Mouse (Mus musculus): Measurements from ENCODE around the gene Zfp362.

Gene Zfp362

GRCm38 (mm10) chr4:128806043-128806826 lies at the start of gene Zfp362:
Gene Zfp362 (minus strand): TSS chr4:128806045.
- no peak for DNase-seq (ENCODE audit: low spot score)

- no peak for DNase-seq (ENCODE audit: low spot score)
Measured at GRCm38 (mm10) chr4:128855613-128856040, 49.8 kb upstream of the Zfp362 start.

GRCm38 (mm10) chr4:128853117-128853516 lies 47.3 kb upstream of the Zfp362 start:
- DNase-seq (ENCODE audit: low spot score), result no peak

- no peak for DNase-seq (ENCODE audit: low spot score)
Measured at GRCm38 (mm10) chr4:128852266-128852887, 46.5 kb upstream of the Zfp362 start.

DNA sequence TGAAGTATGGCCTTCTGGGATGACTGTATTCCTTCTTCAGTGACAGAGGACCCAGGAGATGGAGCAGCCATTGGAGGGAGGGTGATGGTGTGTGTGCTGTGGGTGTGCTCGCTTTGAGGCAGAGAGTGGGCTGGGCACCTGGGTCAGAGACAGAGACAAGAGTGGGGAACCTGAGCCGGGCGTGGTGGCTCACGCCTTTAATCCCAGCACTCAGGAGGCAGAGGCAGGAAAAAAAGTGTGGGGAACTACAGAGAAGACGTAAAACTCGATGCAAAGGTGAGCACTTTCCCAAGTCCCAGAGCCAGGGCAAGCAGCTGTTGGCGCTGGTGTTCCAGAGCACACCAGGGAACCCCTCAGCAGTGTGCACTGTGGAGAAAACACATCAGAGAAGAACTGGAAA lies 43.8 kb upstream of the Zfp362 start:
- no peak for DNase-seq (ENCODE audit: low spot score)

DNA sequence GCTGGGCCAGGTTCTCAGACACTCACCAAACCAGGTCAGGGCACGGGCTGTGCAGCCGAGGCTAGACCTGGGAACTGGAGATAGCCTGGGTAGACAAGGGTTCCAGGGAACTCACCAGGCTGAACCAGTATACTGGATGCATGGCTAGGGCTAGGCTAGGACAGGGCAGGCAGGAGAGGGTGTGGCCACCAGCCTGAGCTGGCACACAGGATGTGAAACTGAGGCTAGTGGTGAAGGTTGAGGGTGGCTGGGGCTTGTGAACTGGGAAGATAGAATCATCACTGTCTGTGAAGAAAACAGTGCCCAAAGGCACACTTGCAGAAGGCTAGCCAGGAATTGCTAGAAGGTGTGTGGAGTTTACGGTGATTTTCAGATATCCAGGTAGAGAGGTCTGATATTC lies 43.1 kb upstream of the Zfp362 start:
- no peak for DNase-seq (ENCODE audit: low spot score)

- no peak for DNase-seq (ENCODE audit: low spot score)
Measured at GRCm38 (mm10) chr4:128845367-128845973, 39.6 kb upstream of the Zfp362 start.

DNA sequence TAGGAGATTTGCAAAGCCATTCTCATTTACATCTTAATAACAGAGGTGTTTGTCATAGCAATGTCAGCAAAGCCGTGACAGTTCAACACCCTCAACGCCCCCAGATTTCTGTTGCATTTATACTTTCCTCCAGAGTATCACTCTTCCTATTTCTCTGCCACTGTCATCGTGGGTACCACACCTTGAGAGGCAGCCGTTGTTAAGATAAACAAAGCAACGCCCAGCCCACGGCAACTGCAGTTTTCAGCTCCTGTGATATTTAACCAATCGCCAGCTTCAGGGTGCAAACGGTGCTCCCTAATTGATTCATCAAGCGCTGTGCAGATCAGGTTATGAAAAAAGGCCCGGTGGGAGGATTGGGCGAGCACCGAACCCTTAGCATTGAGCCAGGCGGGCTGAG lies 38.7 kb upstream of the Zfp362 start:
- DNase-seq (ENCODE audit: low spot score), result no peak

DNA sequence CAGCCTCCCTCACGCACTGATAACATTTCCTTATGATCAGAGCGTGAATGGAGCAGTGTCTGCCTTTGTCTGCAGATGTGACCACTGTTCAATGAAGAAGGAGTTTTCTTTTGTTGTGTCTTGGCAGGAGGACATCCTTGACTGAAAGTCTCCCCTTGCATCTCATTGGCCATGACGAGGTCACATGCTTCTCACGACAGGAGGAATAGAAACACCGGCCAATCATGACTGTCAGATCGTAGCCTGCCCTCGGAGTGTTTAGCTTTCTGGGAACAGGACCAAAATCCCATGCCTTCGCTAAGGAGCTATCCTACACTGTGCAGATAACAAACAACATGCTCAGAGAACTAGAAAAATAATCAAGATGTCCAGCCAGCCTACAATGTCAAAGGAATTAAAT lies 35.4 kb upstream of the Zfp362 start:
- DNase-seq (ENCODE audit: low spot score), result no peak

GRCm38 (mm10) chr4:128839811-128840738 lies 34.2 kb upstream of the Zfp362 start:
- DNase-seq (ENCODE audit: low spot score), result peak; percentile 11

DNA sequence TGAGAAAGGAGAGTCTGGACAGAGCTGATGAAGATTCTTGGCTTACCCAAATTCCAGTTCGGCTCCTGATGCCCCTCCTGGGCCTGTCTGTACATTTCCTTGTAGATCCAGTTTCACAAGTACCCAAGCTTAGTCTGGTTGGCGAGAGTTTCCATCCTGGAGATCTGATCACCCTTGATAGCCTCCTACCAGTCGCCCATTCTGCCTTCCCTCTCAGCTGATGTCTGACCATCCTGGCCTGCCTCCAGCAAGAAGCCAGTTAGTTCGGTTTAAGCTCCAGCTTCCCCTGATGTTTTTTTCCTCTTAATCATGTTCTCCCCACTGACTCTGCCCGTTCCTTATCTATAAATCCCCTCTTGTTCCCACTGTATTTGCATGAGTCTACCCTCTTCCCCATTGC lies 32.4 kb upstream of the Zfp362 start:
- DNase-seq (ENCODE audit: low spot score), result no peak

- no peak for DNase-seq (ENCODE audit: low spot score)
Measured at GRCm38 (mm10) chr4:128824131-128824530, 18.3 kb upstream of the Zfp362 start.

DNA sequence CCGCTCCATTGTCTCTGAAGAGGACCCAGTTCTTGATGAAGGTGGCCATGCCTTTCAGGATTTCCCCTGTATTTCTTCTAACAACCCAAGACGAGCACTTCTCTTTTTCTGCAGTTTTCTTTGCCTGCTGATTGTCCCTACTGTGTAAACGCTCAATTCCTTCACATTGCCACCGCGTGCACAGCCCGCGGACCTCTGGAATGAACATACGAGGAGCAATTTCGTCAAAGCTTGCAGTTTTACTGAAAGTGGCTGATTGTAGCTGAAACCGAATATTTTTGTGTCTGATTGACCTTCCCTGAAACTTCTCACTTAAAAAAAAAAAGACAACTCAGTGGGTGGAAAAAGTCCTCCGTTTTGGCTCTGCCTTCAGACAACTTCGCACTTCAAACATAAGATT lies 14.7 kb upstream of the Zfp362 start:
- DNase-seq (ENCODE audit: low spot score), result no peak

GRCm38 (mm10) chr4:128817011-128817410 lies 11.2 kb upstream of the Zfp362 start:
- DNase-seq (ENCODE audit: low spot score), result no peak

DNA sequence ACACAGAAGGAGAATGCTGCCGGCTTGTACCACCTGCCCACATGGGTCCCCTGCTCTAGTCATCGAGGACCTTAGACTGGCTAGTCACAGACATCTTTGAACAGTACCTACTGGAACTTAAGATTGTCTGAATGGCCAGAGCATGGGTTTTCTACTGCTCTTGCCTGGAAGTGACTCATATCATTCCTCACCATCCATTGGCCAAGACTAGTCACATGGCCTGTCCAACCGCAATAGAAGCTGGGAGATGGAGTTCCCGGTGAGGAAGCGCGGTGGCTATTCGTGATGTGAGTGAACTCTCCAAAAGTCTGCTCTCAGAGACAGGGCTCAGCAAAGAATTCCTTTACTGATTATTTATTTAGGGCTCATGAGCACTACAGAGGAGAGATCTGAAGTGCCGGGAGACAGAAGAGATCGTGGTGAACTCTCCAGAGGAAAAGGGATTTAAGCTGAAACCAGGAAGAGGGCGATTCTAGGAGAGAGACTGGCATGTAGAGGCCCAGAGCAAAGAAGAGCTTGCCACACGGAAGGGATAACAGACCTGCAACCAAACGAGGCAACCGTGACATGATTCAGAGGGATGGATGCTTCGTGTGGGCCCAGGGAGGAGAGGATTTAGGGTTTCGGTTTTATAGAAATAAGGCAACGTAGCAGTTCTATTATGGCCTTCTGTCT lies 5.7 kb upstream of the Zfp362 start:
- peak; percentile 89 for DNase-seq (ENCODE audit: low spot score)

DNA sequence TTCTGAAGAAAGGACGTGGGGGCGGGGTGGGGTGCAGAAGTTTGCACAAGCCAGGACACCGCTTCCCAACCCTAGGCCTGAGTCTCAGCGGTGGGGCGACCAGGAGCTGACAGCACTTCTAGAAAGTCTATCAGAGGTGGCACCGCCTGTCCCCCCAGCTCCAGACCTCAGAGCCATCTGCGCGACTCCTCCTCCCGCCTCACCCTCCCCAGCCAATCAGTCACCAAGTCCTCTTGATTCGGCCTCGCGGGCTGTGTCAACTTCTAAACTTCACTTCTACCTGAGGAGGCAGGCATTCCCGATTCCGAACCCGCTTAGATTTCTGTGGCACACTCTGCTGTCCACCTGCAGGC lies 958 bp upstream of the Zfp362 start:
- no peak for DNase-seq (ENCODE audit: low spot score)

DNA sequence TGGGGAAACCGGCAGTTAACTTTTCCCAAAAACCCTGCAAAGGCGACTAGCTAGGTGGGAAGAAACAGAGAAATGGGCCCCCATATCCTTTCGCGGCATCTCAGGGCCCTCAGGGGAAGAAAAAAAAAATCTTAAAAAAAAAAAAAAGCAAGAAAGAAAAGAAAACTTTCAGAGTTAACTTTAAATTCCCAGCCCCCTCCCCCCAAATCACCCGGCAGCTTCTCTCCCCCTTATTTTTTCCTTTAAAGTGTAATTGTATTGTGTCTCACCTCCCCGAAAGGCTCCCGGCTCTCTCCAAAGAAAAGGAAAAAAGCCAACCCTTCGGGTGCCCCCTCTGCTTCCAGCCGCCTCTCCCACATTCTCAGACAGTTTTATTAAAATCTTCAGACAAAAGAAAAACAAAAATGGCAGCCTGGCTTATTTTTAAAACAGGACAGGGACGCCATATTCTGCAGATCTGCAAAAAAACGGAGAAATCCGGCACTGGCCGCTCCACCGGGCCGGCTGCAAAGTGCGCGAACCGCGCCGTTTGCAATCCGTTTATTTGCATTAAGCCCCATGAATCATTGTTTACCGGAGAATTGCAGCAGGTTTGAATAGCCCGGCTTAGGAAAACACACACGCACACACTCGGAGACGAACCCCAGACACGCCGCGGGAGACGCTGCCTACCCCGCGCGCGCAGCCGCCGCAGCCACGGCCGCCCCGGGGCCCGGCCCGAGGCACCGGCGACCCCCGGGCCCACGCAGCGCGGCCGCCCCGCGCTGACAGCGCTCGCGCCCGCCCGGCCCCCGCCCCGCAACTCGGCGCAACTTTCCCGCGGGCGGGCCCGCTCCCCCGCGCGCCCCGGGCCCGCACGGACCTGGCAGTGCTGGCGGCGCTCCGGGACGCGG lies 449 bp downstream of the Zfp362 start:
- no peak for DNase-seq (ENCODE audit: low spot score)

DNA sequence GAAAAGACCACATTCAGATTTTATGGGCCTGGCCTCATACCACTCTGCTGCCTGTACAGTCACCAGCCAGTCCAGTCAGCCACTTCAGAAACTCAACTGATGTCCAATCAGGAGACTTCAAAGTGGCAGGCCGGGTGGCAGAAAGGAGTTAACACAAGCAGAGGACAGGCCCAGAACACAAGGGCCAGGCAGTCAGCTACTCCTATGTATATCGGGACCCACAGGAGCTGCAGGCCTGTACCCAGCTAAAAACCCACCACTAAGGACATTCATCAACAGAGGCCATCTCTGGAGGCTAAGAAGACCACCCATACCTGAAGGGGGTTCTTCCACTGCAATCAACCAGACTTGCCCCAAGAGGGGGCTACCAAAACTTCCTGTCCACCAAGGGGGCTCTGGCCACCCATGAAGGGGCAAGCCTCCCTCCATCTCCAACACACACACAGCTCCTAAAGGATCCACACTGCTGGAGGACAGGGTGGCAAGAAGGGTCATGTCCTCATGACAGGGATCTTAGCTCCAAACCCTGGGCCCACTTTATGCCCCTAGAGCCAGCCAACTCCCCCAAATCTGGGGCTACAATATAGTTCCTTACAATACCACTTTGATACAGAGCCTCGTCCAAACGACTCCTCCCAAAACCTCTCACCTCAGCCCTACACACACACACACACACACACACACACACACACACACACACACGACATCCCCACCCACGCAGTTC lies 1.3 kb downstream of the Zfp362 start:
- no peak for DNase-seq (ENCODE audit: low spot score)

DNA sequence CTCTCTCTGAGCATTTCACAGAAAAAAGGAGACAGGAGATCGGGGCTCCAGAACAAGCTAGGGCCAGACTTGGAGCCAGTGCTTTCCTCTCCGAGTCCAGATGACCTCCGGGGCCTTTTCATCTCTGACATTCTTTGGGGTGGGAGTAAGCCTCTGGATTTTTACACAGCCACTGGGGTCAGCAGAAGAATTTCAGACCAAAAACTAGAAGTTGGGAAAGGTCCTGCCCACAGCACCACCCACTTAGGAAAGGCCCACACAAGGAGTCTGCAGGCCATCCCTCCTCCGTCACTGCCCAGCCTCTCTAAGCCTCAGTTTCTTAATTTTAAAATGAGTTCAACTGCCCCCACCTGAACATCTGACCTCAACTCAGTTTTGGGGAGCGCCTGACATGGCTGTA lies 2.3 kb downstream of the Zfp362 start:
- no peak for DNase-seq (ENCODE audit: low spot score)
